Mouse (Mus musculus): ENCODE measurements around the gene Ltbp1. TPM values are rescaled to one million over a fixed set of nuclear protein-coding genes. Genes with fewer than 3 reads are reported as not detected.

Ltbp1 gene
- polyA plus RNA-seq, 1 experiment = 4.7 TPM

GRCm38 (mm10) chr17:74979767-74980166 lies 25.6 kb upstream of the Ltbp1 start:
- no peak overlapping the region for H3K4me3 ChIP-seq (ENCODE audit: insufficient read depth, low read length)
- no peak overlapping the region for H3K27ac ChIP-seq (ENCODE audit: insufficient read depth, low read length)
- no peak for TF ChIP-seq CTCF (IDR thresholded peaks at IDR 0.05; ENCODE audit: extremely low read depth, insufficient read depth, low read length)
- H3K4me1 ChIP-seq (ENCODE audit: control insufficient read depth, insufficient read depth, low read length) = no peaks in the 10 kb centered on the region

DNA sequence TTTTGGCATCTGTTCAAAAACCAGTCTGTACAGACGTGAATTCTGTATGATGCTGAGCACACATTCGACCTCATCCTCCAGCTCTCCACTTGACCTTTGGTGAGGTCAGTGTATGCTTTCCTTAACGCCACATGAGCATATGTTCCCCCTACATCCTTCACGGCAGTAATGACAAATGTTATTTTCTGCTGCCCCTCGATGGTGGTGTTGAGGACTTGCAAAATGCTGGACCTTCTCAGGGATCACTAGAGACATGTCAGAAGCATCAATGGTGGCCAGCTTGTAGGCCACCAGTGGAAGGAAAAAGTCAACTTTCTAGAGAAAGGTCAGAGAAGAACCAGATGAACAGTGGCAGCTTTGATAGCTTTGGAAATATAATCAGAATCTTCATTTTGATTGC lies 23.7 kb upstream of the Ltbp1 start:
- H3K4me3 ChIP-seq (ENCODE audit: insufficient read depth, low read length) = no peak overlapping the region
- H3K4me1 ChIP-seq (ENCODE audit: control insufficient read depth, insufficient read depth, low read length) = no peaks in the 10 kb centered on the region
- TF ChIP-seq POLR2A (IDR thresholded peaks at IDR 0.05; ENCODE audit: extremely low read depth, insufficient read depth, low read length) = no peak
- no peak for TF ChIP-seq CTCF (IDR thresholded peaks at IDR 0.05; ENCODE audit: extremely low read depth, insufficient read depth, low read length)
- H3K27ac ChIP-seq (ENCODE audit: insufficient read depth, low read length) = no peak overlapping the region

- H3K4me1 ChIP-seq (ENCODE audit: control insufficient read depth, insufficient read depth, low read length) = no peaks in the 10 kb centered on the region
- no peak overlapping the region for H3K4me3 ChIP-seq (ENCODE audit: insufficient read depth, low read length)
- no peak overlapping the region for H3K27ac ChIP-seq (ENCODE audit: insufficient read depth, low read length)
- TF ChIP-seq POLR2A (IDR thresholded peaks at IDR 0.05; ENCODE audit: extremely low read depth, insufficient read depth, low read length) (no peak), CTCF (IDR thresholded peaks at IDR 0.05; ENCODE audit: extremely low read depth, insufficient read depth, low read length) (no peak)
Observed at GRCm38 (mm10) chr17:74982880-74983279, 22.5 kb upstream of the Ltbp1 start.

DNA sequence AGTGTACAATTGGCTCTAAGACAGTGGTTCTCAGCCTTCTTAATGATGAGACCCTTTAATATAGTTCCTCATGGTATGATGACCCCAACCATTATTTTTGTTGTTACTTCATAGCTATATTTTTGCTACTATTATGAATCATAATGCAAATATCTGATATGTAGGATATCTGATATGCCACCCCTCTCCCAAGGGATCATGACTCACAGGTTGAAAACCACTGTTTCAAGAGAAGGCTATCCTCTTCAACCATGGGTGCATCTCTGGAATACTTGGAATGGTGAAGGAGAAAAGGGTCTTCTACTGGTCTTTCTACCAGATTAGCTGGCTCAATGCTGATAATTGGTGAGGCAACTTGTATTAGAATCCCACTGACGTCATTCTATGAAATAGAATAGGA lies 21.3 kb upstream of the Ltbp1 start:
- no peak overlapping the region for H3K4me3 ChIP-seq (ENCODE audit: insufficient read depth, low read length)
- TF ChIP-seq CTCF (IDR thresholded peaks at IDR 0.05; ENCODE audit: extremely low read depth, insufficient read depth, low read length) = no peak
- TF ChIP-seq POLR2A (IDR thresholded peaks at IDR 0.05; ENCODE audit: extremely low read depth, insufficient read depth, low read length) = no peak
- no peaks in the 10 kb centered on the region for H3K4me1 ChIP-seq (ENCODE audit: control insufficient read depth, insufficient read depth, low read length)
- H3K27ac ChIP-seq (ENCODE audit: insufficient read depth, low read length) = no peak overlapping the region

- Histone ChIP-seq H3K27ac (ENCODE audit: insufficient read depth, low read length) (no peak overlapping the region), H3K4me3 (ENCODE audit: insufficient read depth, low read length) (no peak overlapping the region), H3K4me1 (ENCODE audit: control insufficient read depth, insufficient read depth, low read length) (no peaks in the 10 kb centered on the region)
- TF ChIP-seq POLR2A (IDR thresholded peaks at IDR 0.05; ENCODE audit: extremely low read depth, insufficient read depth, low read length) = no peak
- no peak for TF ChIP-seq CTCF (IDR thresholded peaks at IDR 0.05; ENCODE audit: extremely low read depth, insufficient read depth, low read length)
Observed at GRCm38 (mm10) chr17:74984681-74985080, 20.7 kb upstream of the Ltbp1 start.

- Histone ChIP-seq H3K27ac (ENCODE audit: insufficient read depth, low read length) (no peak overlapping the region), H3K4me1 (ENCODE audit: control insufficient read depth, insufficient read depth, low read length) (no peaks in the 10 kb centered on the region), H3K4me3 (ENCODE audit: insufficient read depth, low read length) (no peak overlapping the region)
- no peak for TF ChIP-seq CTCF (IDR thresholded peaks at IDR 0.05; ENCODE audit: extremely low read depth, insufficient read depth, low read length)
- no peak for TF ChIP-seq POLR2A (IDR thresholded peaks at IDR 0.05; ENCODE audit: extremely low read depth, insufficient read depth, low read length)
Observed at GRCm38 (mm10) chr17:74987067-74987466, 18.3 kb upstream of the Ltbp1 start.

DNA sequence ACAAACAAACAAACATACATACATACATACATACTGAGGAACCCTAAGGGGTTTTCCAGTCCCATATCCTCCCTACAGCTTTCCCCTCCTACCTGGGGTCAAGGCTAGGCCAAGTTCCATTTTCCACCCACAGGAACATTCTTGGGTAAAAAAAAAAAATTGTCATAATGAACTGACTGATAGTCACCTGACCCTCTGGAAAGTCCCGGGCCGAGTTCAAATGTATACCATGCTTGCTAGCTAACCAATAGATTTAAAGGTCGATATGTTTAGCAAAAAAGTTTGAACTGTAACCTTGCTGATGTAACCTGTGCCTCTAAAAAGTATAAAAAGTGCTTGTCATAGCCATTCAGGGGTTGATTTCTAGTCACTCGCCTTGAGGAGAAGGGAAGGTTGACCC lies 15.7 kb upstream of the Ltbp1 start:
- no peaks in the 10 kb centered on the region for H3K4me1 ChIP-seq (ENCODE audit: control insufficient read depth, insufficient read depth, low read length)
- no peak overlapping the region for H3K27ac ChIP-seq (ENCODE audit: insufficient read depth, low read length)
- H3K4me3 ChIP-seq (ENCODE audit: insufficient read depth, low read length) = no peak overlapping the region
- TF ChIP-seq CTCF (IDR thresholded peaks at IDR 0.05; ENCODE audit: extremely low read depth, insufficient read depth, low read length) (no peak), POLR2A (IDR thresholded peaks at IDR 0.05; ENCODE audit: extremely low read depth, insufficient read depth, low read length) (no peak)

DNA sequence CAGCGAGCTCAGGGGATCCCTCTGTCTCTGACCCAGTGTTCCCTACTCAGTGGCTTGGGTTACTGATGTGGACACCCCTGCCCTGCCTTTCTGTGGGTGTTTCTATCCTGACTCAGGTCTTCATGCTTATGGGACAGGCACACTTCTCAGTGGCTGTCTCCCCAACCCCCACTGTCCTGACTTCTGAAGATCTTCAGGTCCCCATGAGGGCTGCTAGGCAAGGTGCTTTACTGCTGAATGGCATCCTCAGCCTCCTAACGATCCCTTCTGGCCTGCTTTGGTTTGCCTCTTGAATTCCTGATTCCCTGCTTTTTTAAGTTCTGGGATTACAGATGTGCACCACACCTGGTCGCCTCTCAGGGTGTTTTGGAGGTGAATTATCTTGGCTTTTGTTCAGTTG lies 14.8 kb upstream of the Ltbp1 start:
- no peaks in the 10 kb centered on the region for H3K4me1 ChIP-seq (ENCODE audit: control insufficient read depth, insufficient read depth, low read length)
- no peak overlapping the region for H3K4me3 ChIP-seq (ENCODE audit: insufficient read depth, low read length)
- no peak for TF ChIP-seq CTCF (IDR thresholded peaks at IDR 0.05; ENCODE audit: extremely low read depth, insufficient read depth, low read length)
- TF ChIP-seq POLR2A (IDR thresholded peaks at IDR 0.05; ENCODE audit: extremely low read depth, insufficient read depth, low read length) = no peak

DNA sequence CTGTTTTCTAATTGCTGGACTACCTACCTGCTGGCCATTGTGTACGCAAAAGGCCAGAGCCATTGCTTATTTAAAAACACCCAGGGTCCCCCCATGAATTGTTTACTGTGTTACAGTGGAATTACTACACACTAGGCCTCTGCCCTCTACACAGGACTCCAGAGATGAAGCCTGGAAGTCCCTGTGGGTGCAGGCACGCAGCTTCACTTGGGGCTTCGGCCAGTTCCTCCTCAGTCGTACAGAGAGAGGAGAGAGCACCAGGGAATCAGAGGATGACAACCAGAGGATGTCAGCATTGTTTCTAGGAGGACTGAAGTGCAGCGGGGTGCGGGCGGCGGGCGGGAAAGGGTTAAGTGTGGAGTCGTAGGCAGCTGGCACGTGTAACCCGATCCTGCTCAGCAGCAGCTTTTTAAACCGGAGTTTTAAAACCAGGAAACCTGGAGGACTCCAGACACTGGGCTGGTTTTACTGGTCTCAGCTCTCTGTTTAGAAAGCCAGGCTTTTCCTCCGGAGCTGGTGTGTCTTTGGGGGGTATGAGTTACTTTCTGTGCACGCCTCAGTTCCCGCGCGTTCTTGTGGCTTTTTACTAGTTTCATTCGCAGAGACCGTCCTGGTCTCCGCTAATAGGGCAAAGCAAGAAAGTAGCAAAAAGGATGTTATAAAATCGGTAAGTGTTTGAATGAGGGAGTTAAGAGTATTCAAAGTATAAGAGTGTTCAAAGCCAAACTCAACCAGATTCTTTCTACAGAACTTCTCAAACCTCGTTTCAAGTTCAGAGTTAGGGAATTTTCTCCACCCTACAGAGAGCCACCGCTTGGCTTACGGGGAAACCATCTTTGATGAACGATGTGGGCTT lies 11.4 kb upstream of the Ltbp1 start:
- Histone ChIP-seq H3K27ac (ENCODE audit: insufficient read depth, low read length) (no peak overlapping the region), H3K4me1 (ENCODE audit: control insufficient read depth, insufficient read depth, low read length) (no peaks in the 10 kb centered on the region), H3K4me3 (ENCODE audit: insufficient read depth, low read length) (no peak overlapping the region)
- TF ChIP-seq CTCF (IDR thresholded peaks at IDR 0.05; ENCODE audit: extremely low read depth, insufficient read depth, low read length) (no peak), POLR2A (IDR thresholded peaks at IDR 0.05; ENCODE audit: extremely low read depth, insufficient read depth, low read length) (no peak)

More for the DNA sequence above, 14.8 kb upstream of the Ltbp1 start:
- H3K27ac ChIP-seq (ENCODE audit: insufficient read depth, low read length) = no peak overlapping the region

DNA sequence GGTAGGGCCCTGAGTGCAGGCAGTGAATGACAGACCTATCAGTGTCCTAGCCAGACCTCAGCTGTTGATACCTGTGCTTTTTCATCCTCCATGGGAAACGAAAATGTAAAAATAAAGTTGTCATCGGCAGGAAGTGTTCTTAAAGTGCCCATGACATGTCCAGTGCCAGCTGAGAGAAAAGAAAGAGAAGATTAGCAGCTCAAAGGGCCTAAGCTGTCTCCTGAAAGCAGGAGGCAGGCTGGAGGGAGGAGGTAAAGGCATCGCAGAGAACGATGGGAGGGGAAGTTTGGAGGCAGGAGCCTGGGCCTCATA lies 10.8 kb upstream of the Ltbp1 start:
- no peak for TF ChIP-seq CTCF (IDR thresholded peaks at IDR 0.05; ENCODE audit: extremely low read depth, insufficient read depth, low read length)
- no peak for TF ChIP-seq POLR2A (IDR thresholded peaks at IDR 0.05; ENCODE audit: extremely low read depth, insufficient read depth, low read length)
- Histone ChIP-seq H3K4me1 (ENCODE audit: control insufficient read depth, insufficient read depth, low read length) (no peaks in the 10 kb centered on the region), H3K27ac (ENCODE audit: insufficient read depth, low read length) (no peak overlapping the region), H3K4me3 (ENCODE audit: insufficient read depth, low read length) (no peak overlapping the region)
